Mouse (Mus musculus) heart, embryonic 16.5 days (tissue): ENCODE measurements around the gene Tpst2. TPM values are rescaled to one million over a fixed set of nuclear protein-coding genes. Genes with fewer than 3 reads are reported as not detected.

Experiments used
- ATAC-seq: fragments of 200-750 bp; cut with Nextera tagmentation; replicated peaks from 2 replicates; pipeline ENCODE4 v1.8.0; 2017; ENCODE audit warnings: moderate number of reproducible peaks; ENCODE audit not compliant: insufficient read depth, low FRiP score; ENCODE audit errors: extremely low read depth
- H3K27ac ChIP-seq: fragments of 300-500 bp; sonication (generic); 2 replicates; pipeline ENCODE4 v1.5.1; 2014; ENCODE audit warnings: mild to moderate bottlenecking, low read length, control low read depth, moderate library complexity
- H3K27me3 ChIP-seq: fragments of 300-500 bp; sonication (generic); 2 replicates; pipeline ENCODE4 v1.6.1; 2014; ENCODE audit warnings: low read length, mixed read lengths; ENCODE audit not compliant: control insufficient read depth, insufficient read depth
- H3K36me3 ChIP-seq: fragments of 300-500 bp; sonication (generic); 2 replicates; pipeline ENCODE4 v1.6.1; 2014; ENCODE audit not compliant: control insufficient read depth, insufficient read depth
- H3K4me1 ChIP-seq: fragments of 300-500 bp; sonication (generic); 2 replicates; pipeline ENCODE4 v1.6.1; 2014; ENCODE audit warnings: low read length, mixed read lengths; ENCODE audit not compliant: control insufficient read depth, insufficient read depth
- H3K4me2 ChIP-seq: fragments of 300-500 bp; sonication (generic); 2 replicates; pipeline ENCODE4 v1.6.1; 2014; ENCODE audit warnings: low read depth, mild to moderate bottlenecking, control low read depth, low read length
- H3K4me3 ChIP-seq: fragments of 300-500 bp; sonication (generic); 2 replicates; pipeline ENCODE4 v1.5.1; 2014; ENCODE audit warnings: mild to moderate bottlenecking, control low read depth, low read length
- H3K9ac ChIP-seq: fragments of 300-500 bp; sonication (generic); 2 replicates; pipeline ENCODE4 v1.6.1; 2014; ENCODE audit warnings: low read length, control low read depth
- H3K9me3 ChIP-seq: fragments of 300-500 bp; sonication (generic); replicated peaks from 2 replicates; pipeline ENCODE4 v1.6.1; 2016; ENCODE audit warnings: low read length; ENCODE audit not compliant: control insufficient read depth
- WGBS: fragments of 180-500 bp; shearing (Covaris S2); extraction: QIAGEN DNeasy Blood & Tissue Kit; methylation state at CpG from one replicate; pipeline ENCODE4 v1.1.7; 2014; 5-methylcytosine and 5-hydroxymethylcytosine counted together
- polyA plus RNA-seq: library from polyadenylated mRNA; unstranded; fragments of >200 nt; fragmentation: Nextera tagmentation; extraction: Ambion mirVana; gene quantifications from 2 replicates; pipeline ENCODE4 v1.2.1, GENCODE M21; 2015

The Tpst2 gene
- polyA plus RNA-seq, 1 experiment from 2014 or later, result 53.0 TPM

DNA sequence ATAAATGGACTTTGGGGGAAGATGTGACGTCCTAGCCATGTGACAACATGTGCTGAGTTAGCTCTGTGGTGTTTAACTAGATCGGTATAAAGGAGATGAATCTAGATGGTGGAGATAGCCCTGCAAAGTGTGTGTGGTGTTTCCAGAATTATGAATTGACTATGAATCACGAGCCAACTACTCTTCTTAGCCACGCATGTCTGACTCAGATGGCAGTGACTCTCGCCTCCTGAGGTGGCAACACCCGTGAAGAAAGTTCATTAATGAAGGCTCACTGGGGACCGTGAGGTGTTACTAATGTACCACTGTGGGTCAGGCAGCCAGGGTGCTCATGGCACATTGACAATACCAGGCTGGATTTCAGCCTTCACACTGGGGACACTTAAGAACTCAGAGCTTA lies 12.4 kb upstream of the Tpst2 start:
- H3K4me3 ChIP-seq, result no peak overlapping the region
- no peaks in the 10 kb centered on the region for H3K4me1 ChIP-seq
- peaks cover 22% of the 10 kb centered on the region for H3K27me3 ChIP-seq
- no peaks in the 10 kb centered on the region for H3K9me3 ChIP-seq
- no peak for ATAC-seq
- H3K27ac ChIP-seq, result no peak overlapping the region
- H3K36me3 ChIP-seq, result no peaks in the 10 kb centered on the region
- no peak overlapping the region for H3K9ac ChIP-seq
- 77% methylated on average over 7 of the region's 7 CpGs for WGBS
- H3K4me2 ChIP-seq, result no peak overlapping the region

DNA sequence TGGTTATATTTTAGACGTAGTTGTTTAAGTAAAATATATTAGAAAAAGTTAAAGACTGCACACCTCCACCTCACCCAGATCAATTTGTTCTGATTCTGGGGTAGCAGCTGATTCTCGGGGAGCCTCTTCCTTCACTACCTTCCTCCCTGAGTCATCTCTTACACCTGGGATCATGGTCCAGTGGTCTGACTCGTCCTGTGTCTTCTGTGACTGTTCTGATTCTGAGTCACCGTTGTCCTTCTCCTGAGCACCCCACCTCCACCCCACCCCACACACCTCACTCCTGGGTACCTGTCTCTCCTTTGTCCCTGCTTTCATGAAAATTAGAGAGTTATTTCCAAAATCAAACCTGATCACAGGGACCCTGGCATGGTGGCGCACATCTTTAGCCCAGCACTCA lies 11.4 kb upstream of the Tpst2 start:
- Histone ChIP-seq H3K27ac (no peak overlapping the region), H3K4me3 (no peak overlapping the region), H3K4me1 (no peaks in the 10 kb centered on the region), H3K27me3 (peaks cover 30% of the 10 kb centered on the region), H3K9ac (no peak overlapping the region), H3K4me2 (no peak overlapping the region), H3K36me3 (no peaks in the 10 kb centered on the region), H3K9me3 (no peaks in the 10 kb centered on the region)
- 75% methylated on average over 5 of the region's 5 CpGs for WGBS
- ATAC-seq, result no peak

DNA sequence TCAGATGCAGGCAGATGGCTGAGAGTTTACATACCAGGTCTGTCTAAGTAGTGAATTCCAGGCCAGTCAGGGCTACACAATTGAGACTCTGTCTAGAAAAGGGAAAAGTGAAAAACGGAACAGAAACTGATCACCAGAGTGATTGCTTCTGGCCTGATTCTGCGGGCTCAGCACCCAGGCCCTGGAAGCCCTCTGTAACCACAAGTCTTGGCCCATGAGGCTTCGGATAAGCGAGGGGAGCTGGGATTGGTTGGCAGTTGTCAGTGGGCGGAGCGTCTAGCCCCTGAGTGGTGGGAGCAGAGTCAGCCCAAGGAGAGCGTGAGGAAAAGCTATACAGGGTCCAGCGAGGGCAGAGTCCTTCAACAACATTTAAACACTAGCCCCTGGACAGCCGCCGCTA lies 11.0 kb upstream of the Tpst2 start:
- Histone ChIP-seq H3K4me1 (no peaks in the 10 kb centered on the region), H3K27me3 (peaks cover 34% of the 10 kb centered on the region), H3K4me2 (no peak overlapping the region), H3K9ac (no peak overlapping the region), H3K9me3 (no peaks in the 10 kb centered on the region), H3K4me3 (no peak overlapping the region), H3K36me3 (no peaks in the 10 kb centered on the region), H3K27ac (no peak overlapping the region)
- peak; percentile 52; the same call in 1 of the 2 replicates for ATAC-seq
- WGBS, result 5% methylated on average over 10 of the region's 10 CpGs

DNA sequence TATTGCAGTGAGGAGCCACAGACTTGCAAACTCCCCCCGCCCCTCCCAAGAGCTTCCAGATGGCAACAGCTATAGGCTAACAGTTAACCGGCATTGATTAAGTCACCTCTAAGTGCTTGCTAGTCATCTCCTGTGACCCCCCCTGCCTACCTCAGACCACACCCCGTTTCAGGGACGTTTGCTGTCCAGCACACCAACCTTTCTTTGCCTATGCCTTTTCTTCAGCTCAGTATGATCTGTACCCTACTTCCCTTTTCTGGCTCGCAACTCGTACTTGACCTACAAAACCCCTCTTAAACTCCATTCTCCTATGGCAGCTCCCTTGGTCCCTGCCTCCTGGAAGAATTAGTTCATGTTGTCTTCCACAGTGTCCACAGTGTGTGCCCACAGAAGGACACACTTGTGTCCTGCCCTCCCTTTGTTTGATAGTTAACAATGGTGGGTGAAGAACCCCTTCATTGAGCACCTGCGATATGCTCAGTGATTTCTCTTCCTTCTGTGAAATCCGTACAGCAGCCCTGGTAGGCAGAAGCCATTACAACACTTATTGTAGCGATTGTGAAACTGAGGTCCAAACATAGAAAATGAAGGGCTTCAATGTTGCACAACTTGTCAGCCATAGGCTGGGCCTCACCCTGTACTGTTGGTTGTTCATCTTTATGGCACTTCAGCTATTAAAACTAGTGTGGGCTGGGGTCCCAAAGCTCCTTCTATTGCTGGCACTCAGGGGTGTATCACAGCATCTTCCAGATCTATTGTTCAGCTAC lies 10.3 kb upstream of the Tpst2 start:
- ATAC-seq, result no peak
- no peaks in the 10 kb centered on the region for H3K9me3 ChIP-seq

DNA sequence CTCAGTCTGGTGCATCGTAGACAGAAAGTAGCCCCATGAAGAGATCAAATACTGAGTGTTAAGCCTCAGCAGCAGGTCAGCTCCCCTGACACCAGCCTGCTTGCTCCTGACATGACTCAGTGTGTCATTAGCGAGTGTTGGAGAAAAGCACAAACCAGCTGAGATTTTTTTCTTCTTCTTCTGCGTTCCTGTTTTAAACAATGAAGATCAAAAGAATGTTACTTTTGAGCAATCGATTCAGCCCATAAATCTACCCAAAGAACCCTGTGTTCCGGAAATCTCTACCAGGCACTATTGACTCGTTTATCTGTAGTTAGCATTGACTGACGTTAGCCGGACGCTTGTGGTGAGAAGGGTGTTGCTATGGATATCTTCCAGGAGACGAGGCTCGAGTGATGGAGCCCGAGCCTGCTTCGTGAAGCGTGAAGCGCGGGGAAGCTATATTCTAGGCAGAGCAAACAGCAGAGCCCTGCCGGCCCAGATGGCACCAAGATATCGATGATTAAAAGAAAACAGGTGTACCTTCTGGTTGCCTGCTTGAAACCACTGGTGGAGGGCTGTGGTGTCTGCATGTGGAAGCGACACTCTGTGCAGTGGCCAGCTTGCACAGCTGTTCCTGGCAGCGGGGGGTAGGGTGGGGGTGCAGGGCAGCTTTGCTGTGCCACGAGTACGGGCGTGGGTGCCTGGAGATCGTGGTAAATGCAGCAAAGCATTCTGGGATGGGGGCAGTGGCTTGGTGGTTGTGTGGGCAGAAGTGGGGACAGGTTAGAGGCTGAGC lies 5.5 kb upstream of the Tpst2 start:
- Histone ChIP-seq H3K27me3 (peaks cover 38% of the 10 kb centered on the region), H3K36me3 (no peaks in the 10 kb centered on the region), H3K4me2 (no peak overlapping the region), H3K4me3 (no peak overlapping the region), H3K4me1 (no peaks in the 10 kb centered on the region; the same call in 1 of the 2 replicates), H3K9ac (no peak overlapping the region), H3K27ac (no peak overlapping the region), H3K9me3 (no peaks in the 10 kb centered on the region)
- no peak for ATAC-seq
- WGBS, result 42% methylated on average over 24 of the region's 24 CpGs

More for the DNA sequence above, 10.3 kb upstream of the Tpst2 start:
- Histone ChIP-seq H3K9ac (no peak overlapping the region), H3K27ac (no peak overlapping the region), H3K4me2 (no peak overlapping the region), H3K27me3 (peaks cover 34% of the 10 kb centered on the region), H3K4me1 (no peaks in the 10 kb centered on the region), H3K4me3 (no peak overlapping the region), H3K36me3 (no peaks in the 10 kb centered on the region)
- WGBS, result 53% methylated on average over 9 of the region's 9 CpGs

DNA sequence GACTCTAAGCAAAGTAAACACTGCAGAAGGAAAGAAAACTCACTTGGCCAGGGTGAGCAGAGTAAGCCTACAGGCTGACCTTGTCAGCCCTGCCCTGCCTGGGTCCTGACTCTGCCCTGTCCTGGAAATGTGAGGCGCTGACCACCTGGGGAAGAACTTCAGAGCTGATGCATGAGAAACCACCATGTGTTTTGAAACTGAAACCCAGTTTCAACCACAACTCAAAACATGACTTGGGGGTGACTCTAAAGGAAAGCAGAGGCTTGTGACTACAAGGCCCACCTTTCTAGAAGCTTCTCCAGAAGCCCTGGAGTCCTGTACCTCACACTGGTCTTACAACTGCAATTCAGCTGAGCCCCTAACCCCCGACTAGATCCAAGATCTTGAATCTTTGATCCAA lies 3.6 kb upstream of the Tpst2 start:
- no peak for ATAC-seq
- no peaks in the 10 kb centered on the region for H3K9me3 ChIP-seq
- no peak overlapping the region for H3K4me2 ChIP-seq
- H3K4me3 ChIP-seq, result no peak overlapping the region
- H3K36me3 ChIP-seq, result no peaks in the 10 kb centered on the region
- H3K9ac ChIP-seq, result no peak overlapping the region
- peaks cover 27% of the 10 kb centered on the region for H3K27me3 ChIP-seq
- WGBS, result 56% methylated on average over 2 of the region's 2 CpGs
- H3K4me1 ChIP-seq, result peaks cover 7% of the 10 kb centered on the region
- H3K27ac ChIP-seq, result peak overlapping the region; percentile 29; the same call in 1 of the 2 replicates

DNA sequence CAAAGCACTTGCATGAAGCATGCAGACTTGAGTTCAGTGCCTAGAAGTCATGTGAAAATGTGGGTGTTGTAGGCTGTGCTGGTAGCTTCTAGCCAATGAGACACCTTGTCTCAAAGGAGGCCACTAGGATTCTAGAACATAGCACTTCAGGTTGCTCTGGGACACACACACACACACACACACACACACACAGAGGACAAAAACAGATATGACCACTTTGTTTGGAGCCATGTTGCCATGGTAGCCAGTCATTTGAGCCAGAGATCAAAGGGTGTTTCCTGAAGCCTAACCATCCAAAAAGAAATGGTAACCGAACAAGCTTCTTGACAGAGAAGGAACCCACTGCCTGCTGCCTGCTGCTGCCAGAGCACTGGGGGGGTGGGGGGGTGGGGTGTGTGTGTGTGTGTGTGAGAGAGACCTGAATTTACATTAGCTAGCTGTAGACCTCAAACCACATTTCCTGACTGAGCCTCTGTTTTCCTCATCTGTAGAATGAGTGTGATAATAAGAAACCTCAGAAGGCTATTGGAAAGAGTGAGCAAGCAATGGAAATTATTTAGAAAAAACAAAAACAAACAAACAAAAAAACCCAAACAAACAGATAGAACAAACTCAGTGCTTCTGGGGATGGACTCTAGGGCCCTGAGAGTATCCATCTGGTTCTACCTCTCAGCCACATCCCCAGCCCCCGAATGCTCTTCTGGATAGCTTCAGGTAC lies 2.6 kb upstream of the Tpst2 start:
- no peak overlapping the region for H3K4me3 ChIP-seq
- no peak for ATAC-seq
- 36% methylated on average over 2 of the region's 2 CpGs for WGBS
- H3K27ac ChIP-seq, result no peak overlapping the region
- H3K36me3 ChIP-seq, result no peaks in the 10 kb centered on the region
- H3K27me3 ChIP-seq, result peaks cover 18% of the 10 kb centered on the region
- H3K9me3 ChIP-seq, result no peaks in the 10 kb centered on the region
- peaks cover 7% of the 10 kb centered on the region for H3K4me1 ChIP-seq
- no peak overlapping the region for H3K9ac ChIP-seq
- no peak overlapping the region for H3K4me2 ChIP-seq

DNA sequence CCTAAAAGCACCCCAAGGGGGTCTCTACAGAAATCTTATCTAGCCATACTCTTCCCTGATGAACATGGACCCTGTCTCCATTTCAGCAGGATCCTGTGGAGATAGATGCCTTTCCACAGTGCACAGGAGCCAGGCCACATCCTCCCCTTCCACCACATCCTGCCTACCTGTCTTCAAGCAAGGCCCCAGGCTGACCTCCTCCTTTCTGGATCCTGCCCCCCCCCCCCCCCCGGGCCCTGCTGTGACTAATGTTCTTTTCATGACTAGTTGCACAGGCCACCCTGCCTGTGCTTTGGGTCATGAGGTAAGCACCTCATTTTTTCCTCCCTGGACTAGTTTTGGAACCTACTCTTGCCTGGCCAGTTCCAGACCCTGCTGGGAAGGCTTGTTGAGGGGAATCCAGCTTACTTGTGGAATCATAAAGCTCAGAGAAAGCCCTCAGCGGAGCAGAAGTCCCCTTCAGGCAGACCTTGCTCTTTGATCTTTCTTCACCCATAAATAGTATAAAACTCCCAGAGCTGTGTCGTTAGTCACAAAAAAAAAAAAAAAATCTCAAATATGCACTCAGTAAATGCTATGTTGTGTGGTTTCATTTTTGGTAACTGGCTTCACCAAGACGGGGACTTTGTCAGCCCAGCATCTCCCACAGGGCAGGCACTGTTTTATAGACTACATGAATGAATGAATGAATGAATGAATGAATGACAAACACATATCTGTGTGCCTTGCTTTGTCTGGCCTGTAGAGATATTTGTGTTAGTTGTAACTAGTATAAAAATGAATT lies 1.3 kb upstream of the Tpst2 start:
- no peak for ATAC-seq
- no peak overlapping the region for H3K9ac ChIP-seq
- H3K9me3 ChIP-seq, result no peaks in the 10 kb centered on the region
- no peaks in the 10 kb centered on the region for H3K36me3 ChIP-seq
- peak overlapping the region; percentile 82 for H3K4me2 ChIP-seq
- H3K27ac ChIP-seq, result no peak overlapping the region
- H3K4me1 ChIP-seq, result peaks cover 20% of the 10 kb centered on the region
- peaks cover 7% of the 10 kb centered on the region for H3K27me3 ChIP-seq
- H3K4me3 ChIP-seq, result no peak overlapping the region; the same call in 1 of the 2 replicates
- WGBS, result 52% methylated on average over 4 of the region's 4 CpGs
